Mouse (Mus musculus) right cerebral cortex, postnatal 10 days (tissue): ENCODE data around the gene Lypd8.

ENCODE experiments used
- DNase-seq, 2 experiments: peaks; one replicate each; pipeline ENCODE4 v3.0.0; 2021; ENCODE audit warnings: low spot score in 2 of 2

Lypd8 gene

GRCm38 (mm10) chr11:58399985-58400645 lies 21.3 kb downstream of the Lypd8 start:
- DNase-seq, result peak; percentile 29 to 36

DNA sequence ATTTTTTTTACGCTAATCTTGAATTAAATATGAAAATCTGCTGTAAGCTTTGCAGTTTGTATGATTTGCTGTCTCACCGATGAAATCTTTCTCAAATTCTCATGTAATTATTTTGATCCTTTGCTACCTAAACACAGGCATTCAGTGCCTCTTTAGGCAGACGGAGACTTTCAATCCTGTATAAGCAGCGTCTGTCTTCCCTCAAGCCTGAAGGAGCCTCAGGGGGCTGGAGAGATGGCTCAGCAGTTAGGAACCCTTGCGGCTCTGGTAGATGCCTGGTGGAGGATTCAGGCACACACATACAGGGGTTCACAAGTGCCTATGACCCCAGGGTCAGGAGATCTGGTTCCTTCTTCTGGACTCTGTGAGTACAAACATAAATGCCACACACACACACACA lies 21.8 kb downstream of the Lypd8 start:
- peak in 1 of 2 experiments; percentile 29 for DNase-seq

DNA sequence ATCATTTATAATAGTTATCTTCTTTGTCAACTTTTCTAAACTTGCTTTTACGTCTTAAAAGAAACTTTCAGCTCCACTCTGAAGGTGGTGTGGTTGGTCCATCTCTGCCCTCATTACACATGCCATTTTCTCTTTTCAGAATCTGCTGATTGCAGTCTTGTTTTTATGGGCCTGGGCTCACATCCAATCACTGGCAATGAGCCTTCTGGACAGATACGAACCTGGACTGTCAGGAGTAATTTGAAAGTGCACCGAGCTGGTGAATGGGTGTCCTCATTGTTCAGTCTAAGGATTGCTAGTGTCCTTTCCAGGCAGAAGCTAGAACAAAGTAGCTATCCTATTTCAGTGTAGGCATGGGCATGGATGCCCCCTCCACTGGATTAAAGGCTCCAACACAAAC lies 29.2 kb downstream of the Lypd8 start:
- DNase-seq, result no peak

DNA sequence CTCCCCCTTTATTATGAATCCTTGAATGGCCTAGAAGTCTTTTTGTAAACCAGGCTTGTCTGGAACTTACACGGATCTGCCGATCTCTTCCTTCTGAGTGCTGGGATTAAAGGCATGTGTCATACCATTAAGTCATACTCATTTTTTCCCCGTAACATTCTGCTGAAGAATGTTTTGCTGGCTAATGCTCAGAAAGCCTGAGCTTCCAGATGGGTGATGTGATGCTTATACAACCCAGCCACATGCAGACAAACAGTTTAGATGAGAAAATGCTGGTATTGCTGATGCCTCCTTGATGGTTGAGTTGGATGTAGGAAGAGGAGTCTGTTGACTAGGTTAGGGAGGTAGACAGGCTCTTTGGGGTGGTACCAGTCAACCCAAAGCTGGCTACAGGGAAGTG lies 39.5 kb downstream of the Lypd8 start:
- no peak for DNase-seq

DNA sequence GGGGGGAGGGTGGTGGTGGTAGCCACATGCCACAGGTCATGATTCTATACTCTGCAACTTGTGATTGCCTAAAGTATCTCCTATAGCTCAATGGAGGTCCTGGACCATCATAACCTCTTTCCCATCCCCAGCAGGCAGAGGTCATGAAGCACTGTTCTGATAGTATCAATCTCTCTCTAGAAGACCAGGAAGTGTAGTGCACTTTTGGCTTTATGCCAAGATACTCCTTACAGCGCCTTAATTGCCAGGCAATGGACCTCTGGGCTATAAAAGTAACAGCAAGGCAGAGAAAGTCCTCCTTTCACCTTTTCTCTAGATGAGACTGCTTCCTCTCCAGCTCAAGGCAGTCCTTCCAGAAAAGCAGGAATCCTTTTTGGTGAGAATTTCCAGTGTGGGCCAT lies 42.0 kb downstream of the Lypd8 start, which contains the start of gene 1810065E05Rik:
Gene 1810065E05Rik, plus strand, starts transcription at position 297 of the 400 bp plus-strand sequence.
- no peak for DNase-seq

DNA sequence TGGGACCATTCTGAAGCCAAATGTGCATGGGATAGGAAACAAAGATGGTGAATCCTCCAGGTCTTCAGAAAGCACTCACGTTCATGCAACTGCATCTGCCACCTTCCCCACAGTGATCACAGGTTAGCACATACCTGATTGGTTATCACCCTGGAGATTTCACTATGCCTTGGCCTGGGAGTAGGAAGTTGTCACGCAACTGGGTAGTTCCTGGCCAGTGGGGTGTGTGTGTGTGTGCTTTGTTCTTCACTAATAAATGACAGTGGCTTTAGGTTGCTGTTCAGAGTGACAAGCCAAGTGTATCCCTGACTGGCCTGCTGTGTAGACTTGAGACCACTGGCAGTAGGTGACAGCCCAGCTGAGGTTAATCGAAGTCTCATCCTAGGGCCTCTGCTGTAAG lies 53.4 kb downstream of the Lypd8 start, which contains the start of gene Gm12253:
Gene Gm12253, plus strand, starts transcription at position 301 of the 400 bp plus-strand sequence.
- no peak for DNase-seq

DNA sequence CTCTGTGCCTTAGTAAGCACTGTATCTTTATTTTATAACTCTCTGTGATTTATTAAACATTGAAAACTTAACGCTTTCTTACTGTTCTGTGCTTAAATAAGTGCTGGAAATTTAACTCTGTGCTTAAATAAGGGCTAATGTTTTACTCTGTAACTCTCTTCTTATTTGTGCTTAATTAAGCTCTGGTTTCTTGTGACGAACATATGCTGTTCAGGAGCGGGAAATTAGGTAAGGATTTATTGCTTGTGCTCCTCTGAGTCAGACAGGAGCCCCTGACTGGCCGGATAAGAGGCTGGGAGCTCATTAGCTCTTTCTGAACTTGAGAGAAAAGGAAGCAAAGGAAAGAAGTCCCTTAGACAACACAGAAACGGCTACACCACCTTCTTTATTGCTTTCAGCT lies 59.0 kb downstream of the Lypd8 start:
- DNase-seq, result no peak
